Mouse (Mus musculus) adrenal gland, adult 2 months (tissue): ENCODE measurements around the gene Zfp715. TPM values are rescaled to one million over a fixed set of nuclear protein-coding genes. Genes with fewer than 3 reads are reported as not detected.
"Not testable (repeated sequence)": the region's sequence is repeated elsewhere in the genome, so short reads cannot be mapped to it uniquely, and the experiment has no call there.

Experiments used
- DNase-seq: peaks from one replicate; pipeline ENCODE4 v3.0.0; 2021
- long read RNA-seq: library from polyadenylated mRNA; stranded (forward); transcript quantifications from one replicate; pipeline ENCODE4 v2.0.0, GENCODE M21; 2021
- polyA plus RNA-seq: library from polyadenylated mRNA; depleted of rRNA; stranded (reverse); fragments of >200 nt; gene quantifications from 2 replicates; pipeline ENCODE4 v1.2.3, GENCODE M21; 2012; rRNA removed
- total RNA-seq, 2 experiments: library from RNA; stranded (reverse); gene quantifications; 2 replicates each; pipeline ENCODE4 v1.2.3; 2021

Zfp715 gene
- 10 to 100 TPM; 19.1 to 20.6 TPM for total RNA-seq
- polyA plus RNA-seq: 1.4 and 1.8 TPM in 2 replicates
- long read RNA-seq, full-length matches to known transcripts: 3 of 11 reads
- long read RNA-seq, partial matches to known transcripts: 0 of 11 reads
- long read RNA-seq, other reads (novel, unspliced or antisense): 8 of 11 reads

DNA sequence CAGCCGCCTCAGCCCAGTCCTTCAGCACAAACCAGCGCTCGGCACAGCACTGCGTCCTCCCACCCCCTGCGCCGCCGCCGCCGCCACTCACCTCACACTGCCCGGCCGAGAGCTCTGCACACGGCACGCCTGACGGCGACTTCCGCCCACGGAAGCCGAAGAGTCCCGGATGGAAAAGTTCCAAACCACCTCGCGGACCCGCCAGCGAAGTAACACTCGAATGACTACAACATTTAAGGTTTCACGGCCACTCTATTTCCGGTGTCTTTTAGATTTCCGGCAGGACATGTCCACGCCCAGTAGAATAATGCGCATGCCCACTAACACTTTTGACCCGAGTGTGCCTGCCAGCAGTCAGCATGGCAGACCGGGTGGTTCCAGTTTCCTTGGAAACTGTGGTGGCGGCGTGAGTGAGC is at the start of gene Zfp715:
TSS of gene Zfp715 (minus strand) at position 282 of the 416 bp plus-strand sequence.
- DNase-seq: peak; percentile 95

DNA sequence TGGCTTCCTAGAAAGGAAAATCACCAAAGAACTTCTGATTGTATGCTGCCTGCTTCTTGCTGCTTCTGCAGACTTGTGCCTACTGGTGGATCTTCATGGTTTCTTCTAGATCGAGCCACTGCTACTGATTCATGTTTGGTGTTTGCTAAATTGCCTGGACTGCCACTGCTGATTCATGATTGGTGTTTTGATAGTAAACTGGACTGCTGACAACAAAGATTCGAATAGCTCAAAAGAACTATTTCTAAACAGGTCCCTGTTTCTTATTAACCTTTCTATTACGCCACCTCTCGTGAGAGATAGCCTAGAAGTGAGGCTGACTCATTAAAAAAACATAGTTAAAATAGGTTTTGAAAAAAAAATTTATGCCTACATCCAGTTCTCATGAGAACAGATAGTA is 48.9 kb upstream of the Zfp715 start:
- DNase-seq: no peak

DNA sequence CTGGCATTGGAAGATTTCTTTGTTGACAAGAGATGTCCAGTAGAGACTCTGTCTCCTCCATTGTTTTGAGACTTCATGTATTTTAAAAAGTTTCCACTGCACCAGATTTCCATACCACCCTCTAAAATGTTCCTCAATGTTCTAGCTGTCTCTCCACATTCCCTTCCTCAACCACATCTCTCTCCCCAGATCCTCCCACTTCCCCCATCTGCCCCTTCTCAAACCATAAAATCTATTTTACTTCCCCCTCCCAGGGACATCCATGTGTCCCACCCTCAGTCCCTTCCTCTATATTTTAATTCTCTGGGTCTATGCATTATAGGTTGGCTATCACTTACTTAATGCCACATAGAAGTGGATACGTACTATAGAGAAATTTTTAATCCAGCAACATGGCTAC is 48.3 kb upstream of the Zfp715 start:
- no peak for DNase-seq

DNA sequence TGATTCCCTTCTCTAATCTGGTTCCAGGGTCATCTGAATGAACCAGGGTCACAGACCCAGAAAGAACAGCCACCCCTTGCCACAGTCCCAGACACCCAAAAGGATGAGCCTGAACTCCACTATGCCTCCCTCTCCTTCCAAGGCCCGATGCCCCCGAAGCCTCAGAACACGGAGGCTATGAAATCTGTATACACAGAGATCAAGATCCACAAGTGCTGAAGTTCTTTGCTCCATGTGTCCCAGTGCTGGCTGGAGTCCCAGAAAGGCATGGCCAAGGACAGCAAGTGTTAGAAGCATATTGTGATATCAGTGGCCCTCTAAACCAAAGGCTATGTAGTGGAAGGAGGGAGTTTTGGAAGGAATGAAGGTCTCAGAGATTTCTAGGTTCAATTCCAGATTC is 45.5 kb upstream of the Zfp715 start:
- peak; percentile 74 for DNase-seq

DNA sequence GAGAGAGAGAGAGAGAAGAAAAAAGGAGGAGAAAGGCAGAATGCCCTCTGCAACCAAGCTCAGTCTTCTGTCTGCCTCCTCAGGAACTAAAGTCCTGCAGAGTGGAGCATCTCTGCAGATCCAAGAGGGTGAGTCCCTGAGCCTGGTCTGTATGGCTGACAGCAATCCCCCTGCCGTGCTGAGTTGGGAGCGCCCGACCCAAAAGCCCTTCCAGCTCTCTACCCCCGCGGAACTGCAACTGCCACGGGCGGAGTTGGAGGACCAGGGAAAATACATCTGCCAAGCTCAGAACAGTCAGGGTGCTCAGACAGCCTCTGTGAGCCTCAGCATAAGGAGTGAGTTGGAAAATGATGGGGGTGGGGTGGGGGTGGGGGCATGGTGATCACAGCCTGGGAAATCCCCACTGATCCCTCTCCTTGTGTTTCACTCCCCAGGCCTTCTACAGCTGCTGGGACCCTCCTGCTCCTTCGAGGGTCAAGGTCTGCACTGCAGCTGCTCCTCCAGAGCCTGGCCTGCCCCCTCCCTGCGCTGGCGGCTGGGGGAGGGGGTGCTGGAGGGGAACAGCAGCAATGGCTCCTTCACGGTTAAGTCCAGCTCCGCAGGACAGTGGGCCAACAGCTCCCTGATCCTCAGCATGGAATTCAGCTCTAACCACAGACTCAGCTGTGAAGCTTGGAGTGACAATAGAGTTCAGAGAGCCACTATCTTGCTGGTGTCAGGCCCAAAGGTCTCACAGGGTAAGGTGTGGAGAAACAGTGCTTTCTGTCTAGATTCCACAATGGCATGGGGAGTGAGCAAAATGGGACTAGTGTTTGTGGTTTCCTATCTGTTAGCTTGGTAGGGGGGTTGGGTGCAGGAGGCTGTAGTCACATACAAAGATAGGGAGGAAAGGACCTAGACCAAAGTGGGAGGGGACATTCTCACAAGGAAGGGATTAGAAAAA is 42.1 kb upstream of the Zfp715 start:
- no peak for DNase-seq

DNA sequence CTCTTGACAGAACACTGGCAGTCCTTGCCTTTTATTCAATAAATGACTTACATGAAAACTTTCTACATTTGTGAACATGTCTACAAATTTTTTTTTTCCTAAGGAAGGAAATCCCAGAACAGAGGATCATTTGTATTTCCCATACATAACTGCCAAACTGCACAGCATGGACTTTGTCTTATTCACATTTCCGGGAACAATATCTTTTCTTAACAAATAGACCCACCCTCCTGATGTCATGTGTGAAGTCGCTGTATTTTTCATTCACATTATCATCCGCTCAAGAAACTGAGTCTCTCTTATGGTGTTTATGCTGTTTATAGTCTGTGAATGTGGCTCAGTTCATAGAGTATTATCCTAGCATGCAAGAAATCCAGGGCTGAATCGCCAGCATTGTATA is 40.7 kb upstream of the Zfp715 start:
- DNase-seq: no peak

DNA sequence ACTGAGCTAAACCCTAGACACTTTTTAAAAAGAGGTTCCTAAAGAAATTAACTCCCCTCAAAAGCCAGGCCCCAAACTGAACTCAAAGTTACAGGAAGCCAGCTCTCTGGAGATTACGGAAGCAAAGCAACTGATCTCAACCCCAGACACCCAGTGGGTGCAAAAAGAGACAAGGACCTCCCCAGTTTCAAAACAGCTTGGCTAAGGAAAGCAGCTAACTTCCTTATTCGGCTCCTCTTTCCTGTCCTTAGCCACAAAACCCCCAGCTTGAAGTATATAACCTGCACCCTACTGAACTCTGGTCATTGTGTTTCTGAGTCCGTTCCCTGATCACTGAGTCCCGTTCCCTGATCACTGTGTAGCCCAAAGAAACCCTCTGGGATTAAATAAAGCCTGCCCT is 40.0 kb upstream of the Zfp715 start:
- DNase-seq: no peak

DNA sequence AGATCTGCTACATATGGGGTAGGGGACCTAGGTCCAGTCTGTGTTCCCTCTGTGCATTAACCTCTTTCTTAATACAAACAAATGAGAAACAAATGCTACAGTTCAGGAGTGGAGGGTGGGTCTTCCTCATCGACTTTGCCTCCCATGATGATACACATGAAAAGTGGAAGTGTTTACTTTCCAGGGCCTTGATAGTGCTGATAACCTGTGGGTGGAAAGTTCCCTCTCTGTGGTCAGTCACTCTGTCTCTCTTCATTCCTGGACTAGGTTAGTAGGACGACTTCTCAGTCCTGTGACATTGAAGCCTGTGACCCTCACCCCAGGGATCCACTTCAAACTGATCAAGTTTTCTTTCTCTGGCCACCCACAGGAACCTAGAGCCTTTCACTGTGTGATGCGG is 38.1 kb upstream of the Zfp715 start, which contains the start of gene Siglecf:
TSS of gene Siglecf (plus strand) at position 188 of the 400 bp plus-strand sequence.
- DNase-seq: no peak

DNA sequence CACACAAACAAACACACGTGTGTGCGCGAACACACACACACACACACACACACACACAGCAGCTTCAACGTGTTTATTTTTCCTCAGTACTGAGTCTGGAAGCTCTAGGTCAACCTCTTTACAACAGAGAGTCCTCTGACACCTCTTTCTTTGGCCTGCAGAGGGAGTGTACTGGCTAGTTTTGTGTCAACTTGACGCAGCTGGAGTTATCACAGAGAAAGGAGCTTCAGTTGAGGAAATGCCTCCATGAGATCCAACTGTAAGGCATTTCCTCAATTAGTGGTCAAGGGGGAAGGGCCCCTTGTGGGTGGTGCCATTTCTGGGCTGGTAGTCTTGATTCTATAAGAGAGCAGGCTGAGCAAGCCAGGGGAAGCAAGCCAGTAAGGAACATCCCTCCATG is 36.5 kb upstream of the Zfp715 start:
- not testable (repeated sequence) for DNase-seq

DNA sequence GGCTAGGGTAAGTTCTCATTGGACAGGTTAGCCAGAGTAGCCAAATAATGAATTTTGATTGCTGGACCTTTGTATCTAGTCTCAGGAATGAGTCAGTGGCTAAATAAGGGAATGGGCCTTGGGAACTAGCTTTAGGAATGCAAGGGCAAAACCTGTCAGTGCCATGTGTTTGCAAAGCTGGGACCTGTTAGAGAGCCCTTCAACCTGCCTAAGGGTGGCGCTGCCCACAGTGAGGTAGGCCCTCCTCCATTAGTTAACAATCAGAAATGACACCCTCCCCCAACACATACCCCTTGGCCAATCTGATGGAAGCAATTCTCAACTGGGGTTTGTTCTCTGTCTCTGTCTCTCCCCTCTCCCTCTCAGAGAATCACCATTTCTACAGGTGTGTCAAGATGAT is 33.5 kb upstream of the Zfp715 start:
- DNase-seq: peak; percentile 66

DNA sequence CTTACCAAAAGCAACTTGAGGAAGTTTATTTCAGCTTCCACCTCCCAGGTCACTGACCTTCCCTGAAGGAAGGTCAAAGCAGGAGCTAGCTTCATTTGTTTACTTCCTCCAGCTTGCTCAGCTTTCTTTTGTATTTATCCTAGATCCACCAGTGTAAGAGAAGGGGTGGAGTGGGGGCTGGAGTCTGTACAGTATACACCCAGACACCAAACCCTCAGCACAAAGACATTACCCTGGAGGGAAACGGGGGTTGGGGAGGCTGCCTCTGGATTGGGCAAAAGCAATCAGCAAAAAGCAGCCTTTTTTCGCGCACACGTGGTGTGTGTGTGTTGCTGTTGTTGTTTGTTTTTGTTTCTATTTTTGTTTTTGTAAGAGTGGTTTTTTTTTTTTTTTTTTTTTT is 33.1 kb upstream of the Zfp715 start:
- no peak for DNase-seq

DNA sequence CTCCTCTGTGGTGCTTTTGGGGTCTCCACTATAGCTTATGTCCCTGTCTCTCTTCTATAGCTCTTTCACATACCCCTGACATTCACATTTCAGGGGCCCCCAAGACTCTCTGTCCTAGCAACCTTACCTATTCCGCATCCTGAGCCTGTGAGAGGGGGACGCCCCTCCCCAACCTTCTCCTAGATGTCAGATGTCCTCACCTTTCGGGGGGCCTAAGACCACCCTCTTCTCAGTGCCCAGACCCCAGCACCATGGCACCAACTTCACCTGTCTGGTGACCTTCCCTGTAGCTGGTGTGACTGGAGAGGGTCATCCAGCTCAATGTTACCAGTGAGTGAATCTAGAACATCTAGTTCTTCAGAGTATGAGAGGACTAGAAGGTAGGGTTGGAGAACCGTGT is 31.4 kb upstream of the Zfp715 start:
- DNase-seq: no peak

DNA sequence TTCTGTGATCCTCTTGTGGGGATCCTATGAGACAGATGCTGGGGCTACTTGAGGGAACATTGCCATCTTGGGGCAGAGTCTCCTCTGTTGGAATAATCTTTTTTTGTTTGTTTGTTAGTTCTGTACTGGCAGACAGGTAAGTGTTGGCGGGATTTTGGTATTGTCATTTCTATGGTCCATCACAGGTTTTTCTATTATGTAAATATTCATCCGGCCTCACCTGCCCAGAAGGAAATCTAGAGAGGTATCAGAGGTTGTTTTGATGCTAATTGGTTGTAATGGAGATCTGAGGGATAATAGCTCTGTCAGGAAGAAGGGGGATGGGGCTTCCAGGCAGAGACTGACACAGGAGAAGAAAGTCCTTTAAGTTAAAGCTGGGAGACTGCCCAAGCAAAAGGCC is 30.9 kb upstream of the Zfp715 start:
- DNase-seq: no peak

DNA sequence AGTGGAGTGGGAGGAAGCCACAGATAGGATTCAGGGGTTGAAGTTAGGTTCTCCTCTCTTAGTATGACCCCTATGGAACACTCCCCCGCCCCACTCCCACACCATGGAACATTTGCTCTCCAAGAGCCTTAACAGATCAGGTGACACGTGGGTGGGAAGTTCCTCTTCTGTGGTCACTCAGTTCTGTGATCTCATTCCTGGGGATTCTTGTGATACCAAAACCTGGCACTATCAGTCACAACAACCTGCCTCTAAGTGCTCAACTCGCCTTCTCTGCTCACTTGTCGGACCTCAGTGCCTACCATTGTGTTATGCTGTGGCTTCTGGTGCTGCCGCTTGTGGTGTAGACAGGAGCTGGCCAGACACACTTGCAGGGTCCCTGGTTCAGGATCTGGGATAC is 30.1 kb upstream of the Zfp715 start:
- no peak for DNase-seq

DNA sequence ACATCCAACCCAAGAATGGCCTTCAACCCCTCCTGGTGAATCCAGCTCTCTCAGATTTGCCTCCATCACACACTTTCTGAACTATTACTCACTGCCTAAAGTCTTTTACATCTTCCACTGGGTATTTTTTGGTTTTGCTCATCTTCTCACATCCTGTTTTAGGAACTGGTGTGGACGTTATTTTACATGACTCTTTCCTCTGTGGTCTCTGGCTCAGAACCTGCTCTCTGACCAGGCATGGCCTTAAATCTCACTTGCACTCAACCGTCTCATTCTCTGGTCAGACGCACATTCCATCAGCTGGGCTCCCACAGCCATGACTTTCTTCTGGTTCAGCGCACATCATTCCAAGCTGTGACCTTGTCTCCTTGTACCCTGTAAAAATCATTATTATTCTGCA is 27.7 kb upstream of the Zfp715 start:
- no peak for DNase-seq

DNA sequence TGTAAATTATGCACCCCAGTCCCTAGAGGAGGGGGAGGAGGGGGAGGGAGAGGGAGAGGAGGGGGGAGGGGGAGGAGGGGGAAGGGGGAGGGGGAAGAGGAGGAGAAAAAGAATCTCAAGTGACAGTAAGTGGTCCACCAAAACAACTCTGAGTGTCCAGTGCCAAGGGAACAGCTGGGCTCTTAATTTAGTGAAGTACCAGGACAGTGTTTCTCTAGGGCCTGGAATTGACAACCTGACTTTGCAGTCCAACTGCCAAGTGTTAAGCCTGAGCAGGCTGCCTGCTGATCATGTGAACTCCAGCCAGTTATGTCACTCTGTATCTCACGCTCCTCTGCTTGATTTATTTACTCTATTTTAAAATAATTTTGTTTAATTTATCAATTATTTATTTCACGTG is 20.8 kb upstream of the Zfp715 start:
- no peak for DNase-seq

DNA sequence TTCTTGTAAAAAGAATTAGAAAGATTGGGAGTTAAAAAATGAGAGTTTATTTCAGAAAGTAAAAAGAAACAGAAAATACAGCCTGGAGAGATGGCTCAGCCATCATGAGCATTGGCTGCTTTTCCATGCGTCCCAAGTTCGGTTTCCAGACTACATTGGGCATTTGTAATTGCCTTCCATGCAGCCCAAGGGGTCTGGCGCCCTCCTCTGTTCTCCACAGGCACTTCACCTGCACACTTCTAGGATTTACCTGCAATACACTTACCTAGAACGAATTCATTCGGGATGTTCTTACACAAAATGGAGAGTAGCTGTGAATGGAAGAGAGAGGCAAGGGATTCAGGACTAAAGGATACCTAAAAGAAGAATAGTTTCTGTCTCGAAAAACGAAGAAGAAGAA is 20.1 kb upstream of the Zfp715 start:
- peak; percentile 12 for DNase-seq

DNA sequence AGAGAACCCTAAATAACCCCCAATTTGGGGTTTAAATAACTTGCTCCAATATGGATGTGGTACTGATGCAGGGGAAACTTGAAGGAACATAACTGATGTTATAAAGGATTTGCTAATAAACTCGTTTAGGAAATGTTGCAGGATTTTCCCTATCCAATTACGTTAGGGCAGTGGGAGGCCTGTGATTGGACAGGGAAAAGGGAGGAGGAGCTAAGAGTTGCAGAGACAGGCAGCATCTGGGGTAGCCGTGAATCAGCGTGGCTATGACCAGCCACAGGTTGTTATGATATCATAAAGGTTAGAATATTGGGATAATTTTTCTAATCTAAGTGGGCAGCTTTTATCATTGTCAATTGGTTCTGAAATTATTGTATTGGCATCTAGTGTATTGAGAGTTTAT is 15.0 kb upstream of the Zfp715 start:
- no peak for DNase-seq

DNA sequence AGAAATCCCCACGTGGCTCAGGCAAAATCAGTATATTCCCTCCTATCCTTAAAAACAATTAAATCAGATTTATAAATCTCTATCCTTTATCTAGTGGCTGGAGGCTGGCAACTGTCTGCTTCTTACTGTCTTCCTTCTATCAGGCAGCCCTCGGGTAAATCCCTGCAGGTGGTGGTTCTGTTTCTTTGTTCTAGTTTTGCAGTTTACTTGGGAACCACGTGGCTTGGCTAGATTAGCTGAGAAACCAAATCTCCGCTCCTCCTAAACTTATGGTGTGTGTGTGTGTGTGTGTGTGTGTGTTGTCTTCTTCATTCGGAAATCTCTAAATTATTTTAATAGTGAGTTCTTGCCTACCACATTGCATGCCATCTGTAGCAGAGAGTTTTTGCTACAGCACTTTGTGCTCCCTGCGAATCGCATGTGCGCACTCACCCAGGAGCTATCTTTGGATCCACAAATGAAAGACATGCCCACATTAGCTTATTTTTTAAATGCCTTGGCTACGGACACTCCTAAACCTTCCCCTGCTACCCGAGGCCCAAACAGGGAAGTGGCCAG is 13.2 kb upstream of the Zfp715 start:
- DNase-seq: no peak

DNA sequence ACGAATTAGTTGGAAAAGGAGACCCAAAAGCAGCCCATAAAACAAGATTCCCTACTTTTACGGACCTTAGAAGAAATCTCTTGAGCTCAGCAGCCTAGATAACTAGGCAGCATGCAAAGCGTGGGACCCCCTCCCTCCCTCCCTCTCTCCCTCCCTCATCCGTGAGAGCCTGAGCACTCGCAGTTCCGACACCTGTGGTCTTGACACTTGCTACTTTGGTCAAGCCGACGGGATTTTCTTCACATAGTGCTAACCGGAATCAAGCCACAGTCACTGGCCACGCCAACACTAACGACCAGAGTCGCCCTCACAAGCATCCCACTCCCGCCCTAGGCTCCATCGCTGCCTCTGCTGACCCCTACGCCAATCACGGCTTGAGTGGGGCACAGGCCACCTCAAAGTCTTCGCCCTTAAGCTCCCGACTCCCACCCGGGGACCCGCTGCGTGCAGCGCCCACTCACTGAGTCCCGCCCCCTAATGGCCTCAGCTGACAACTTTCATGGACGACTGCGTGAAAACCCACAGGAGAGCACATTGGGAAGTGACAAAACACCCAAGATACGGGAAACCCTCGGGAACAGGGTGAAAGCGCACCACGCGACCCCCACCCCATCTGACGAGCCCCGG is 595 bp downstream of the Zfp715 start:
- no peak for DNase-seq

DNA sequence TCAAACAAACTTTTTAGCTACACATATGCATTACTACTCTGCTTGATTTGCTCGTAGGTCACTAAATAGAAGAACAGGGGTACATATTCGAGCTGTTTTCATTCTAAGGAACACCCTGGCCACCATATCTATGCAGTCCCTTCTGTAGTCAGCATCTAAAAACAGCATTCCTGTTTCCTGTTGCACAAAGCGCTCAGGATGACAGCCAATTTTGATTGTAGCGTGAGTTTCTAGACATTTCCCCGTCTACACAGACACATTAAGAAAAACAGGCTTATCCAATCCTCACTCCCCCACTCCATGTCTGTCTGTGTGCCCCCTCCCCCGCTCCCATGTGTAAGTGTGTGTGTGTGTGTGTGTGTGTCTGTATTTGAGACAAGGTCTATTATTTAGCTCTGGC is 1.5 kb downstream of the Zfp715 start:
- no peak for DNase-seq

DNA sequence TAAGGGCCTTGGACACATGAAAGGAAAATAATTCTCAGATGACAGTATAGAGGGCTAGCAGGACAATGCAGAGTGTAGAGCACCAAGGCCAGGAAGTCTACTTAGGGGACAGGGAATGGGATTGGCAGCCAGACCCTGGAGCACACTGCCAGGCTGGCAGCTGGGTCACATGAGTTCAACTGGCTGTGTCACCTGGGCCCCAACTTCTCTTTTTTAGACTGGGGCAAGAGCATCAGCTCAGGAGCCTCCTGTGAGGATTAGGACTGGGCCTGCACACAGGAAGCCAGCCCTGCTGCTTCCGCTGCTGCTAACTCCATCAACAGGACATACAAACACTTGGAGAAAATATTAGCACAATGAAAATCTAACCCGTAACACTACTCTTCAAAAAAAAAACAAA is 4.0 kb downstream of the Zfp715 start:
- peak; percentile 34 for DNase-seq

DNA sequence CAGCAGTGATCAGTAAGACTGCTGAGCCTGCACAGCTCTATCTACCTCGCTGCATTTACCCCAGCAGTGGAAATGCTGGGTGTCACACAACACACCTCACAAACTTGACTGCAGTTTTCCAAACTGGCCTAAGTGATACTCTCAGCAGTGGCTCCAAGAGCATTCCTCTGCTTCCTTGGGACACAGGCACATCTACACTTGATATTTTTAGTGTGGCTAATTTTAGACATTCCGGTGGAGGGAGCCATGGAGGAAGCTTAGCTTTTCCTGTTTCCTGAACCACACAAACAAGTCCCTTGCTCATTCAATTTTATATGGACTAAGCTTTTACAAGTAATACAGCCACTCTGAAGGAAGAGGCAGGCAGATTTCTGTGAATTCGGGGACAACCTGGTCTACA is 7.9 kb downstream of the Zfp715 start:
- peak; percentile 32 for DNase-seq
